Mouse (Mus musculus) intestine, postnatal 0 days (tissue): ENCODE results near the gene St3gal5. TPM values are rescaled to one million over a fixed set of nuclear protein-coding genes. Genes with fewer than 3 reads are reported as not detected.
A peak's percentile ranks its signal among the peaks of the same experiment; 100 is the strongest.

ENCODE experiments used
- ATAC-seq: fragments of 200-750 bp; cut with Nextera tagmentation; 2 replicates; pipeline ENCODE4 v1.8.0; 2017; ENCODE audit warnings: mild to moderate bottlenecking, moderate TSS enrichment, moderate library complexity
- H3K27ac ChIP-seq: fragments of 300-500 bp; sonication (generic); 2 replicates; pipeline ENCODE4 v1.5.1; 2014; ENCODE audit warnings: mild to moderate bottlenecking, low read depth, low read length, moderate library complexity
- H3K27me3 ChIP-seq: fragments of 300-500 bp; sonication (generic); replicated peaks from 2 replicates; pipeline ENCODE4 v1.6.1; 2014; ENCODE audit warnings: low read length, mixed read lengths; ENCODE audit not compliant: control insufficient read depth, insufficient read depth
- H3K36me3 ChIP-seq: fragments of 300-500 bp; sonication (generic); 2 replicates; pipeline ENCODE4 v1.6.1; 2014; ENCODE audit warnings: mild to moderate bottlenecking, moderate library complexity; ENCODE audit not compliant: control insufficient read depth, insufficient read depth
- H3K4me1 ChIP-seq: fragments of 300-500 bp; sonication (generic); replicated peaks from 2 replicates; pipeline ENCODE4 v1.6.1; 2014; ENCODE audit warnings: antibody characterized with exemption, low read length, mixed read lengths; ENCODE audit not compliant: control insufficient read depth, insufficient read depth
- H3K4me2 ChIP-seq: fragments of 300-500 bp; sonication (generic); replicated peaks from 2 replicates; pipeline ENCODE4 v1.6.1; 2014; ENCODE audit warnings: low read depth, mild to moderate bottlenecking, moderate library complexity
- H3K4me3 ChIP-seq: fragments of 300-500 bp; sonication (generic); 2 replicates; pipeline ENCODE4 v1.5.1; 2014; ENCODE audit warnings: low read depth, low read length
- H3K9ac ChIP-seq: fragments of 300-500 bp; sonication (generic); 2 replicates; pipeline ENCODE4 v1.6.1; 2014; ENCODE audit warnings: mild to moderate bottlenecking, low read depth, low read length
- H3K9me3 ChIP-seq: fragments of 300-500 bp; sonication (generic); 2 replicates; pipeline ENCODE4 v1.6.1; 2016; ENCODE audit warnings: mixed run types; ENCODE audit not compliant: control insufficient read depth
- CTCF ChIP-seq: sonication (generic); IDR thresholded peaks from 2 replicates; pipeline ENCODE4 v1.5.1; 2016; ENCODE audit warnings: low read depth, mild to moderate bottlenecking, control low read depth, antibody characterized with exemption, moderate library complexity
- WGBS: fragments of 180-500 bp; shearing (Covaris S2); extraction: QIAGEN DNeasy Blood & Tissue Kit; methylation state at CpG from one replicate; pipeline ENCODE4 v1.1.7; 2014; 5-methylcytosine and 5-hydroxymethylcytosine counted together
- polyA plus RNA-seq: library from polyadenylated mRNA; unstranded; fragments of >200 nt; fragmentation: Nextera tagmentation; extraction: Ambion mirVana; gene quantifications from 2 replicates; pipeline ENCODE4 v1.2.1, GENCODE M21; 2015

Gene St3gal5
- polyA plus RNA-seq, 1 experiment from 2014 or later: 69.0 TPM

DNA sequence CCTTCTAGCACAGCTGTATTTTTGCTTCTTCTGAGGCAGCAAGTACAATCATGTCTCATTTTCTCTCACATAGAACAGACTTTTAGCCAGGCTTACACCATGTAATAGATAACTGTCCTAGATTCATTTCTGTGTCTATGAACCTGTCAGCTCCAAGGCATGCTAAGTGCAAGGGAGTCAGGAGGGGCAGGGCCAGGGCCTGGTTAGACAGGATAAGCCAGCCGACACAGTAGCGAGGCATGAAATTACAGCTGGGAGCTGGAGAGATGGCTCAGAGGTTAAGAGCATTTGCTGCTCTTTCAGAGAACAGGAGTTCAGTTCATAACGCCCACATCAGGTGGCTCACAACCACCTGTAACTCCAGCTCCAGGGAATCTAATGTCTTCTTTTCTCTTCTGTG, 99.3 kb downstream of the St3gal5 start:
- no peaks in the 10 kb centered on the region; the same call in 1 of the 2 replicates for H3K36me3 ChIP-seq
- no peak overlapping the region for H3K9ac ChIP-seq
- no peak overlapping the region for H3K4me3 ChIP-seq
- H3K4me2 ChIP-seq: no peak overlapping the region
- H3K27me3 ChIP-seq: 0 out of 2 replicates have a peak, but pooled peaks cover under 1% of the 10 kb centered on the region
- H3K27ac ChIP-seq: no peak overlapping the region
- H3K9me3 ChIP-seq: no peaks in the 10 kb centered on the region
- H3K4me1 ChIP-seq: no peaks in the 10 kb centered on the region
- ATAC-seq: no peak
- TF ChIP-seq CTCF: no peak
- 80% methylated on average over 3 of the region's 3 CpGs for WGBS

DNA sequence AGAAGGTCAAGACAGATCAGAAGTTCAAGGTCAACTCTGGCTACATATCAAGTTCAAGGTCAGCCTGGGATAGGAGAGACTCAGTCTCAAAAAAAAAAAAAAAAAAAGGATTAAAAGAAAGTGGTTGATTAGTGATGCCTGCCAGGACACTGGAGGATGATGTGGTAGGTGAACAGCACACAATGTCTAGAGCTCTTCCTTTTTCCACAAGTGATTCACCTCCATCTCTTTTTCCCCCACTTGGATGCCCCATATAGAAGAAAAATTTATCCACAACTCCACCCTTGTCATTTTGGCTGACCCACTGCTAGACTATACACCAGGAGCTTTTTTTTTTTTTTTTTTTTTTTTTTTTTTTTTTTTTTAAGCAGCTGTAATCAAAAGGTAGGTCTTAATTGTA, 100.1 kb downstream of the St3gal5 start:
- no peak overlapping the region for H3K27ac ChIP-seq
- ATAC-seq: no peak

DNA sequence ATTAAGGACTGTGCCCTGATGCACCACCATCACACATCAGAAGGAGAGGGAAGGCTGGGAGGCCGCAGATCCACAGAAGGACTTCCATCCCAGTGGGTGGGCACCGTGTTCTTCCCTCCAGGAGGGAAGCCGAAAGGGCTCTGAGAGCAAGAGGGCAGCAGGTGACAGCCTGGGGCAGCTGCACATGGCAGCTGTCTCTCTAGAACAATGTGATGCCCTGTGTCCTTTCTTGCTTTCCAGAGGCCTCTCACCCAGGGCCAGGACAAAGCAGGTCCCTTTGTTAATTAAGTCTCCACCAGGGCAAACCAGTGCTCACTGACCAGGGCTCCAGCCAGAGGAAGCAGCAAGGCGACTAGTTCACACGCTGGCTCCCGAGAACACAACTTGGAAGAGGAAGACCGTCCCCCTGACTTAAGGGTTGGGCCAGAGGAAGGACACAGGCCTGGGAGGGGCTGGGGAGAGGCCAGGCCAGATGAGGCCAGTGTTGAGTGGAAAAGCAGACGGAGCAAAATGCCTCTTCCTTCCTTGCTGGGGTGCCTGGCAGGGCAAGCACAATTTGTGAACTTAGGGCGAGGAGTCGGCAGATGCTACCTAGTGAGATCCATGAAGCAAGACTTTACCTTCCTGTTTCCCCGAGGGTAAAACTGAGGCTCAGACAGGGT, 103.3 kb downstream of the St3gal5 start:
- H3K4me1 ChIP-seq: no peaks in the 10 kb centered on the region
- no peaks in the 10 kb centered on the region; the same call in 1 of the 2 replicates for H3K36me3 ChIP-seq
- WGBS: 63% methylated on average over 11 of the region's 11 CpGs
- ATAC-seq: no peak
- 0 out of 2 replicates have a peak, but pooled peaks have one; percentile 5 for TF ChIP-seq CTCF
- no peak overlapping the region for H3K4me2 ChIP-seq
- H3K27me3 ChIP-seq: no peaks in the 10 kb centered on the region
- no peak overlapping the region for H3K4me3 ChIP-seq
- no peak overlapping the region for H3K9ac ChIP-seq
- H3K9me3 ChIP-seq: no peaks in the 10 kb centered on the region
- H3K27ac ChIP-seq: no peak overlapping the region

More for the DNA sequence above, 100.1 kb downstream of the St3gal5 start:
- Histone ChIP-seq H3K27me3 (no peaks in the 10 kb centered on the region), H3K9me3 (no peaks in the 10 kb centered on the region), H3K4me3 (no peak overlapping the region), H3K4me2 (no peak overlapping the region), H3K9ac (no peak overlapping the region), H3K4me1 (no peaks in the 10 kb centered on the region), H3K36me3 (no peaks in the 10 kb centered on the region; the same call in 1 of the 2 replicates)
- TF ChIP-seq CTCF: no peak

DNA sequence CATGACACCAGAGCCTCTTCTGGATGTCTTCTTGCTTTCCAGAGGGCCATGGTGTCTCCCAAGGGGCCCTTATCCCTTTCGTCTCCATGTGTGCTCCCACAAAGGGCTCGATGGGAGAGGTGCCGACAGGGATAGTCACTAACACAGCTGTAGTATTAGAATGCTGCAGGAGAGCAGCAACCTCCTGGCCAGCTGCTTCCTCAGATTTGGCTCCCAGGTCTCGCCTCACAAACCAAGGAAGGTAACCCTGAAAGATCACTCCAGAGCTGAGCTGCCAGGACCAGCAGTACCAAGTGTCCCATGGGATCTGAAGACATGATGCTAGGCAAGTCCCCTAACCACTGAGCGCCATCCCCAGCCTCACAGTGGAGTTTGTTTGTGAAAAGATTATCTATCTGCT, 105.3 kb downstream of the St3gal5 start:
- H3K27ac ChIP-seq: no peak overlapping the region
- H3K36me3 ChIP-seq: peaks cover 9% of the 10 kb centered on the region; the same call in 1 of the 2 replicates
- no peak overlapping the region for H3K4me2 ChIP-seq
- H3K4me1 ChIP-seq: no peaks in the 10 kb centered on the region
- H3K4me3 ChIP-seq: no peak overlapping the region
- 73% methylated on average over 5 of the region's 5 CpGs for WGBS
- no peaks in the 10 kb centered on the region for H3K27me3 ChIP-seq
- no peak for ATAC-seq
- no peak overlapping the region for H3K9ac ChIP-seq
- TF ChIP-seq CTCF: no peak
- no peaks in the 10 kb centered on the region for H3K9me3 ChIP-seq

DNA sequence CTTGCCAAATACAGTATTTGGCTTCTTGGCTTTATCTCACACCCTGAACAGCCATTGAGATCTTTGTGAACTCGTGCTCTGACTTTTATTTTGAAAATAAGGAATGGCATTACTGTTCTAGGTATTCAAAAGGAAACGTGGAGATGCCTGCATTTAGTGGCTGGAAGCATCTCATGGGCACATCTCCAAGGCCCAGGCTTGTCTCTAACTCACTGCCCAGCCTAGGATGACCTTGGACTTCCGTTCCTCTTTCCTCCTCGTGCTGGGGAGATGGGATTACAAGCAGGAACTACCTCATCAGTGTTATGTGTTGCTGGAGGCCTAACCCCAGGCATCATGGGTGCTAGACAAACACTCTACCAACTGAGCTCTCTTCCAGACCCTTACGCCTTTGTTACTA, 105.9 kb downstream of the St3gal5 start:
- Histone ChIP-seq H3K36me3 (peaks cover 11% of the 10 kb centered on the region; the same call in 1 of the 2 replicates), H3K27ac (no peak overlapping the region), H3K27me3 (no peaks in the 10 kb centered on the region), H3K9me3 (no peaks in the 10 kb centered on the region), H3K4me3 (no peak overlapping the region), H3K4me2 (no peak overlapping the region), H3K4me1 (no peaks in the 10 kb centered on the region), H3K9ac (no peak overlapping the region)
- no peak for TF ChIP-seq CTCF
- no peak for ATAC-seq
- WGBS: 50% methylated on average over 5 of the region's 5 CpGs

Other genes with a start within 250 kb of the St3gal5 start
- 23.4 and 23.9 TPM in 2 replicates for gene Ptcd3, start 188.8 kb upstream of the St3gal5 start, polyA plus RNA-seq
- 4.9 and 5.0 TPM in 2 replicates for gene Polr1a, start 188.5 kb upstream of the St3gal5 start, polyA plus RNA-seq
- gene Atoh8, start 138.0 kb downstream of the St3gal5 start, polyA plus RNA-seq: 3.7 and 4.5 TPM in 2 replicates
- gene Sftpb, start 207.0 kb downstream of the St3gal5 start, polyA plus RNA-seq: 0.09 and 0.35 TPM in 2 replicates
- 16.0 and 17.1 TPM in 2 replicates for gene Usp39, start 247.6 kb downstream of the St3gal5 start, polyA plus RNA-seq
- gene 0610030E20Rik, start 249.7 kb downstream of the St3gal5 start, polyA plus RNA-seq: 16.0 and 20.0 TPM in 2 replicates